Mouse (Mus musculus) lung, postnatal 4 days (tissue): Measurements from ENCODE around the gene Sh3pxd2a.
A peak's percentile ranks its signal among the peaks of the same experiment; 100 is the strongest.

ENCODE experiments used
- DNase-seq, 2 experiments: peaks; one replicate each; pipeline ENCODE4 v3.0.0; 2021

Sh3pxd2a gene

GRCm38 (mm10) chr19:47455001-47455755 lies 9.0 kb downstream of the Sh3pxd2a start:
- DNase-seq = peak in 1 of 2 experiments; percentile 58

DNA sequence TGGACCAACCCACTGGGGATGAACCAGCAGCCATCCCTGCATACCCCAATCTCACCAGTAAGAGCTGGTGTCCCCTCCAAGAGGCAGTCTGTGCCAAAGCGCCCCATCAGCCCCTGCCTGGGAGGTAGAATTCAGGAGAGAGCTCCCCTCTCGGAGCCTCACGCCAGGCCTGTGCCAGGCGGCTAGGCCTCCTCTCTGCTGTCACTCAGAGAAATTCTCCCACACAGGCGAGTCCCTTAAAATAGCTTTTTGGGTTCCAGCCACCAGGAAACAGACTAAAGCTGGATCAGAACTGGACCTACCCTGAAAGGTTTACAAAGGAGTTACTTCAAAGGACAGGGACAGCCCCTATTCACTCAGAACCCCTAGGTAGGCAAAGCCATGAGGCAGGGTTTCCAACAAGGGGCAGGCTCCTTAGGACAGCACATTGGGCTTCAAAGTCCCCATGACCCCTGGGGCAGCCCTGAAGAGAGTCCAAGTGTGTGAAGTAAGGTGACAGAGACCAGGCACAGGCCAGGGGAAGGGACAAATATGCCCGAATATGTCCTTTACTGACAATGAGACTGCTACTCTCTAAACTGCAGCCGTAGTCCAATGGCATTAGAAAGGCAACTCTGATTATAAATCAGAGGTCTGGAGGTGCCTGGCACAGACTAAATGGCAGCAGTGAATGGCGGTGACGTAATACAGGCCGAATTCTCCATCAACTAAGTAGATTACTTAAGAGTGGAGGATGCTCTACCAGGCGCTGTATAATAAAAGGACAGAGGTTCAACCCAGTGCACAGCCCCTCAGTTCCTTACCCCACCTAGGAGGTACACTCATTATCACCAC lies 9.8 kb downstream of the Sh3pxd2a start:
- no peak for DNase-seq

- DNase-seq = no peak
Measured at GRCm38 (mm10) chr19:47453352-47453751, 10.8 kb downstream of the Sh3pxd2a start.

DNA sequence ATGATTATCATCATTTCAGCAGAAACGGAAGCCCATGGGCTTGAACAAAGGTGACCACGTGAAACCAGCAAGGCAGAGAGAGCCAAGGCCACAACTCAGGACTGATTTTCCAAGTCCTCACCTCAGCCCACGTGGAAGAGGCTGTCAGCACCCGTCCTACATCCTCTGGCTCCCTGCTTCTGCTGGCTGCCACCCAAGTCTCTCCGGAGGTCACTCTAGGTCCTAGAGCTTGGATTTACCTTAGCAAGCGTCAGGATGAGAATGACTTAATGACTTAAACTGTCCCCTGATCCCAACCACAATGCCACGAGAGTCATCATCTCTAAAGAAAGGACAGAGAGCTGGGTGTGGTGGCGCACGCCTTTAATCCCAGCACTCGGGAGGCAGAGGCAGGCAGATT lies 11.5 kb downstream of the Sh3pxd2a start:
- DNase-seq = peak in 1 of 2 experiments; percentile 68

GRCm38 (mm10) chr19:47452211-47452610 lies 12.0 kb downstream of the Sh3pxd2a start:
- peak; percentile 70 to 76 for DNase-seq

GRCm38 (mm10) chr19:47451476-47452113 lies 12.6 kb downstream of the Sh3pxd2a start:
- DNase-seq = peak in 1 of 2 experiments; percentile 72

- peak in 1 of 2 experiments; percentile 23 for DNase-seq
Measured at GRCm38 (mm10) chr19:47450261-47451137, 13.7 kb downstream of the Sh3pxd2a start.

- no peak for DNase-seq
Measured at GRCm38 (mm10) chr19:47449513-47450227, 14.5 kb downstream of the Sh3pxd2a start.

- no peak for DNase-seq
Measured at GRCm38 (mm10) chr19:47448618-47449151, 15.5 kb downstream of the Sh3pxd2a start.

GRCm38 (mm10) chr19:47446841-47447365 lies 17.3 kb downstream of the Sh3pxd2a start:
- peak; percentile 74 to 80 for DNase-seq

DNA sequence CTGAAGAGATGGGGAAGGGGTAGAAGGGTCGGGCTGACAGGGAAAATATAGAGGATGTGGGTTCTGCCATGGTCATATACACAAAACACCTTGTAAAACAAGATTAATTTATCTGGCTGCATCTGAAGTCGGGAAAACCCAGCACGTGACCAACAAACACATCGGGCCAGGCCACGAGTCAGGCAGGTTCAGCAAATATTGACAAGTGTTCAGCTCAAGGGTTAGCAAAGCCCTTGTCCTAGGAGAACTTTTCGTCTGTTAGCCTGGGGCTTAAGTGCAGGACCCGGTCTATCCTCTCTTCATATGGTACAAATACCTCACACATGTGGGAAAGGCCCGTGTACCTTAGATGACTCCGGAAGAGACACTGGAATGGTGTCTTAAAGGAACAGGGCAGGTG lies 18.1 kb downstream of the Sh3pxd2a start:
- peak in 1 of 2 experiments; percentile 73 for DNase-seq

GRCm38 (mm10) chr19:47445726-47446125 lies 18.5 kb downstream of the Sh3pxd2a start:
- peak in 1 of 2 experiments; percentile 46 for DNase-seq

DNA sequence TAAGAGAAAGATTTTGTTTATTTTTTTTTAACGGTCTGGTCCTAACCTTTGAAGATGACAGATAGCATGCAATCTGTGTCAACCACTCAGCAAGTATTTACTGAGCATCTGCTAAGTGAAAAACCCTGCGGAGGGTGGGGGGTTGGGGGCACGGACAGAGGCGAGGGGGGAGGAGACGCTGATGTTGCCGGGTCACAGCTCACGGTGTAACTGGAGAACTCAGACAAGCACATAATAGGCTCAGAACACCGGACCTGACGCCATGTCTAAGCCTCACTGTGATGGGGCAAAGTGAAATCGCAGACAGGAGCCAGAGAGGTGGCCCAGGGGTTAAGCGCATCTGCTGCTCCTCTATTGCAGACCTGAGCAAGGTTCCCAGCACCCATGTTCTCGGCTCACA lies 19.7 kb downstream of the Sh3pxd2a start:
- DNase-seq = no peak

- DNase-seq = no peak
Measured at GRCm38 (mm10) chr19:47442294-47442627, 21.9 kb downstream of the Sh3pxd2a start.

- DNase-seq = peak in 1 of 2 experiments; percentile 31
Measured at GRCm38 (mm10) chr19:47441541-47442293, 22.5 kb downstream of the Sh3pxd2a start.

DNA sequence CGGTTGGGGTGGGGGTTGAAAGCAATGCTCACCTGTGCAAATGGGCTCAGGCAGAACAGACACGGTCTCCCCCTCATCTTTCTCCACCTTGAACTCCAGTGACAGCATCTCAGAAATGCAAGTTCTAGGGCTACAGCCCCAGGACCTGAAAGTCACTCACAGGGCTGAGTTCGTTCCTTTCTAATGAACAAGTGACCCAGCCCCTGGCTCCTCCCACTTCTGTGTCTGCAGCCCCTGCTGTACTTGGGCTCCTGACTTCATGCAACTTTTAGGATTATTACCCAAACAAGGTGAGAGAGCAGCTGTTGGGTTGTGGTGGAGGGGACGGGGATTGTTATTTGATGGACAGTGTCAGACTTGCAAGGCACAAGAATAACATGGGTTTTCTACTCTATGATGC lies 23.2 kb downstream of the Sh3pxd2a start:
- no peak for DNase-seq

- no peak for DNase-seq
Measured at GRCm38 (mm10) chr19:47440435-47440803, 23.8 kb downstream of the Sh3pxd2a start.

GRCm38 (mm10) chr19:47439726-47440434 lies 24.3 kb downstream of the Sh3pxd2a start:
- peak in 1 of 2 experiments; percentile 25 for DNase-seq

DNA sequence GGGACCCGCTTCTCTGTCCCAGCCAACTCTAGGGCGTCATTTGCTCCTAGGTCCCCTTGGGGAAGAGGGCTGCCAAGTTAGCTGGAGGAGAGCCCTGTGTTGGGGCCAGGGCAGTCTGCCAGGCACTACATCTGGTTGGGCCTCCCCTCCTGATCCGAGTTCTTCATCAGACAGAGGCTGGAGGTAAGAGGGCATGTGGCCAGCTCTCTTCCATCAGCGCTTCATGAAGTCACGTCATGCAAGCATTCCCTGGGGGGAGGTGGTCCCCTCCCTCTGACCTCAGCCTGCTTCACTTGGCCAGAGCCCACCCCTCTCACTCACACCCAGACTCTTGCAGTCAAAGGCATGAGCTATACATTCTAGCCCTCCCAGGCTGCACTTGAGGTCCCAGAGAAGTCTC lies 25.8 kb downstream of the Sh3pxd2a start:
- DNase-seq = peak; percentile 71 to 85

GRCm38 (mm10) chr19:47437040-47437439 lies 27.2 kb downstream of the Sh3pxd2a start:
- no peak for DNase-seq
